Mouse (Mus musculus): ENCODE results near the gene Lrrc36. TPM values are rescaled to one million over a fixed set of nuclear protein-coding genes. Genes with fewer than 3 reads are reported as not detected.

Gene Lrrc36
- polyA plus RNA-seq, 1 experiment from 2014 or later: 0.34 TPM

DNA sequence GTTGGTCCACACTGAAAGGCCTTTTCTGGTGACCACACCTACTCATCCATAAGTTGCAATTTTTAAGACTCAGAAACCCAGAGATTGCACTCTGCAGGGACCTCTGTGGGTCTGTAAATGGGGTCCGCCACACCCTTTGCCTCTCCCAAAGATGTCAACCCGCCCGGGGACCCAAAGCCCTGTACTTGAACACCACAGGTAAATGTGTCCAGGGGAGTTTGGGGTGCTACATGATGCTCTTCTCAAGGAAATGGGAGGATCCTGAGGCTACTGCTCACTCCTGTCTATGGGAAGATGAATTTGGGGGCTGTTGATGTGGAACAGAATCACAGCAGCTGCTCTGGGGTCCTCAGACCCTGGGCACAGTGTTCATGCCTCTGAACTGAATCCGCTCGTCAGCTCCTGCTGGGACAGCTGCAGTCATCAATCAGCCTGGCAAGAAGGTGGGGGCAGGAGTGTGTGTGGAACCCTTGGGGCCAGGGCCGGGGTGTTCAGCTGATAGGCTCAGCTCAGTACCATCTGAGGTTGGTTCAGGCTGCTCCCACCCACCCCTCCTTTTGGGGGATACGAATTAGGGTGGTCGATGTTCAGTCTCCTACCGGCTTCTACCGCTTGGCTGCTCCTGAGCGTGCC lies 57.4 kb downstream of the Lrrc36 start:
- Histone ChIP-seq H3K27ac (no peak overlapping the region), H3K9ac (ENCODE audit: low read depth, low read length) (0 out of 2 replicates have a peak overlapping the region, but pooled peaks have one; percentile 14), H3K9me3 (replicated peaks; ENCODE audit: low read length) (no peaks in the 10 kb centered on the region), H3K36me3 (ENCODE audit: insufficient read depth, low read length) (peaks cover 8% of the 10 kb centered on the region; the same call in 1 of the 2 replicates), H3K4me3 (replicated peaks; ENCODE audit: low read depth, low read length) (peak overlapping the region; percentile 21), H3K27me3 (ENCODE audit: insufficient read depth, low read length) (no peaks in the 10 kb centered on the region), H3K4me1 (replicated peaks; ENCODE audit: insufficient read depth, low read length) (peaks cover 22% of the 10 kb centered on the region), H3K4me2 (ENCODE audit: low read length) (peak overlapping the region; percentile 58)
- 18% methylated on average over 11 of the region's 11 CpGs for WGBS
- no peak for TF ChIP-seq CTCF (IDR thresholded peaks at IDR 0.05; ENCODE audit: low read depth)
- DNase-seq (ENCODE audit: low spot score): no peak
- ATAC-seq (replicated peaks; ENCODE audit: low FRiP score, low read depth): no peak; the same call in 1 of the 2 replicates

DNA sequence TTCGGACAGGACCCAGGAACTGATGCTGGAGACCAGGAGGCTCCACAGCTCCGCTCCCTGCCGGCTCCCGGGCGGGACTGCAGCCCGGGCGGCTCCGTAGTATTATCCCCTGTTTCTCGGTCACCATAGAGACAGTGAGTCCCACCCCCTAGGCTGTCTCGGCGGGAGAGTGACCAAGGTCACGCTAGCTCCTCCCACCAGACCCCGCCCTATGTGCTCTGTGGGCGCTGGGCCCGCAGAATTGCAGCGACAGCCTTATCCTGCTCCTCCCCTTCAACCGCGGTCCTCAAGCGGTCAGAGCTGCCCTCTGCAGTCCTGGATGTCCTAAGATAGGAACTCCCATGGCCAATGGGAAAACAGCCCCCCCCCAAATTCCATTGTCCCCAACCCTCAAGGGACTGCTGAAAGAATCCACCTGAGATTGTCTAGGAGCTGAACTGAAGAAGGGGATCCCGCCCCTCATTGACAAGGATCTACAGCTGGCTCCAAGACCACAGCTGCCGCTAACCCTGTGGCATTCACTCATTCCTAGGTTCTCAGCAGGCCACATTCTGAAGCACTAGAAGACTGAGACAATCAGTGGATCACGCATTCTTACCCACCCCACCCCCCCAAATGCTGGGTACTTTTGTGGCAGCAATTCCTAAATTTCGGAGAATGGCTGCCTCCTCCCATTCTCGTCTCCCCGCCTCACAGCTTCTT lies 58.1 kb downstream of the Lrrc36 start, which contains the start of gene Tppp3:
Tppp3 (minus strand) TSS at position 213 of the 702 bp plus-strand sequence.
- WGBS: 8% methylated on average over 25 of the region's 25 CpGs
- H3K9me3 ChIP-seq (replicated peaks; ENCODE audit: low read length): no peaks in the 10 kb centered on the region
- peak within 1 kb of the TSS; percentile 58 for H3K4me2 ChIP-seq (ENCODE audit: low read length)
- H3K4me3 ChIP-seq (replicated peaks; ENCODE audit: low read depth, low read length): peak within 1 kb of the TSS; percentile 21
- H3K4me1 ChIP-seq (replicated peaks; ENCODE audit: insufficient read depth, low read length): peaks cover 25% of the 10 kb centered on the region
- peak within 1 kb of the TSS; percentile 22; the same call in 1 of the 2 replicates for H3K27ac ChIP-seq
- peaks cover 10% of the 10 kb centered on the region; the same call in 1 of the 2 replicates for H3K36me3 ChIP-seq (ENCODE audit: insufficient read depth, low read length)
- 0 out of 2 replicates have a peak within 1 kb of the TSS, but pooled peaks have one; percentile 14 for H3K9ac ChIP-seq (ENCODE audit: low read depth, low read length)
- DNase-seq (ENCODE audit: low spot score): peak; percentile 98
- H3K27me3 ChIP-seq (ENCODE audit: insufficient read depth, low read length): no peaks in the 10 kb centered on the region
- peak; percentile 75 for TF ChIP-seq CTCF (IDR thresholded peaks at IDR 0.05; ENCODE audit: low read depth)
- peak; percentile 97 for ATAC-seq (replicated peaks; ENCODE audit: low FRiP score, low read depth)

DNA sequence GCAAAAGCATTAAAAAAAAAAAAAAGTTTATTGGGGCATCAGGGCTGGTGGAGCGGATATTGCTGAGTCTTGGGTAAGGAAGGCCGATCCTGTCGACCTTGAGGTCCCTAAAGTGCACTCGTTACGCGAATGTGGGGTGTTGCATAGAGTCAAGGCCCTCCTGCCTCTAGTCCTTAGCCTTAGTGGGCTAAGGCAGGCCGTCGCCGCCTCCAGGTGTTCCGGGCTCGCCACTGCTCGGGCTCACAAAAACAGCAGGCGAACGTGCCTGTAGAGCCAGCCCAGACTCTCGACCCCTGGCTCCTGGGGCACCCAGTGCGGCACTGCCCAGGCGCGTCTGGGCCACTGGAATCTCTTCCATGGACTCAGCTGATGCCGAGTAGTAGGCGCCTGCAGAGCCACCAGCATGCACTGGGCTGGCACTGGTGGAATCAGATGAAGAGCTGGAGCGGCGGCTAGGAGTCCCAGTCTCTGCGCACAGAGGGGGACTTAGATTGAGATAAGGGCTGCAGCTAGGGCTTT lies 59.1 kb downstream of the Lrrc36 start:
- no peaks in the 10 kb centered on the region for H3K27me3 ChIP-seq (ENCODE audit: insufficient read depth, low read length)
- no peaks in the 10 kb centered on the region for H3K9me3 ChIP-seq (replicated peaks; ENCODE audit: low read length)
- no peak overlapping the region for H3K4me2 ChIP-seq (ENCODE audit: low read length)
- H3K4me1 ChIP-seq (replicated peaks; ENCODE audit: insufficient read depth, low read length): peaks cover 29% of the 10 kb centered on the region
- ATAC-seq (replicated peaks; ENCODE audit: low FRiP score, low read depth): no peak
- H3K9ac ChIP-seq (ENCODE audit: low read depth, low read length): no peak overlapping the region
- no peak overlapping the region for H3K4me3 ChIP-seq (replicated peaks; ENCODE audit: low read depth, low read length)
- peaks cover 10% of the 10 kb centered on the region; the same call in 1 of the 2 replicates for H3K36me3 ChIP-seq (ENCODE audit: insufficient read depth, low read length)
- WGBS: 62% methylated on average over 23 of the region's 23 CpGs
- TF ChIP-seq CTCF (IDR thresholded peaks at IDR 0.05; ENCODE audit: low read depth): no peak
- H3K27ac ChIP-seq: no peak overlapping the region
- no peak for DNase-seq (ENCODE audit: low spot score)

DNA sequence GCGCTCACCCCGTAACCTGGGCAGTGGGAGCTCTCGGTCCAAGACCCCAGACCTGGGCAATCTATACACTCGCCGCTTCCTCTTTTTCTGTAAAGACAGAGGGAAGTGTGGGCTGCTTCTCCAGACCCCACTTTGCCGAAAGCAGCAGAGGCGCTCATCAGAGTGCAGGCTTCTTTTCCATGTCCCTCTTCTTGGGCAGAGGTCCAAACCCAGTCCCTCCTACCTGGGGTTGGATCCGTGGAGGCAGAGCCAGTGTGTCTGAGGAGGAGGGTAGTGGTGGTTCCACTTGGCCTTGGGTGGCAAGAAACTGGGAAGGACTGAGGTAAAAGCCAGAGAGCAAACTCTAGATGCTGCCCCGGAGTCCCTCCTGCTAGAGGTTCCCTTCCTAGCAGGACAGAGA lies 59.6 kb downstream of the Lrrc36 start:
- Histone ChIP-seq H3K9ac (ENCODE audit: low read depth, low read length) (no peak overlapping the region), H3K4me3 (replicated peaks; ENCODE audit: low read depth, low read length) (no peak overlapping the region), H3K27me3 (ENCODE audit: insufficient read depth, low read length) (no peaks in the 10 kb centered on the region), H3K36me3 (ENCODE audit: insufficient read depth, low read length) (peaks cover 10% of the 10 kb centered on the region; the same call in 1 of the 2 replicates), H3K4me1 (replicated peaks; ENCODE audit: insufficient read depth, low read length) (peaks cover 29% of the 10 kb centered on the region), H3K4me2 (ENCODE audit: low read length) (no peak overlapping the region), H3K27ac (no peak overlapping the region), H3K9me3 (replicated peaks; ENCODE audit: low read length) (no peaks in the 10 kb centered on the region)
- WGBS: 79% methylated on average over 9 of the region's 9 CpGs
- DNase-seq (ENCODE audit: low spot score) (no peak), ATAC-seq (replicated peaks; ENCODE audit: low FRiP score, low read depth) (no peak)
- no peak for TF ChIP-seq CTCF (IDR thresholded peaks at IDR 0.05; ENCODE audit: low read depth)

DNA sequence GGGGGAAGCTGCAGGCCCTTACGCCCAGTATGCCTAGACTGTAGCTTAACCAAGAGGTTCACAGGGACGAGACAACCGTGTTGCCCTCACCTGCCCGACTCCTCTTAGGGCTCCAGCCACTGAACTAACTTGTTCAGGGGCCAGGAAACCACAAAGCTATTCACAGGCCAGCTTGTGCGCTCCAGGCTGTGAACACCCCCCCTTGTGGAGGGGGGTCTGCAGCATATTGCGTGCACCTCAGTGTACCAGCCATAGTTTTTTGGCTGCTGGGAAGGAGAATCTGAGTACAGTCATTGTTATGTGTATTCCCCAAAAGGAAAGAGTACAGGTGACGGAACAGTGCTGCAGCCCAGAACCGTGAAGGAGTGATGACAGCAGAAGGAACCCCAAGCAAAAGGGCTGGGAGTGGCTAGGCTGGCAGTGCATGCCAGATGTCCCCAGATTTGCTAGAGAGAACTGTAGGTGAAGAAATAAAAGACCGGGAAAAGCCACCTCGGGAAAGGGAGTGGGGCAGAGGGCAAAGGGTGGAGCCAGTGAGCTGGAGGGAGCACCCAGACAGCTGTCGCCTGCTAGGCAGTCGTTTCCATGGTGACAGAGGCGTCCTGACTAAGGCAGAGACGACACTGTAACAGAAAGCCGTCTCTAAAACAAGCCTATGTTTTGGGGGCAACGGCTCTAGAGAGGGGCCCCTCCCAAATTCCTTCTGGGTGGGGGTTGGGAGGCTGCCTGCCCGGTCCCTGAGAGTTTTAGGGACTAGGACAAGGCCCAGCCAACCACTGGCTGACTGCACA lies 60.6 kb downstream of the Lrrc36 start:
- peaks cover 29% of the 10 kb centered on the region for H3K4me1 ChIP-seq (replicated peaks; ENCODE audit: insufficient read depth, low read length)
- peaks cover 16% of the 10 kb centered on the region for H3K36me3 ChIP-seq (ENCODE audit: insufficient read depth, low read length)
- TF ChIP-seq CTCF (IDR thresholded peaks at IDR 0.05; ENCODE audit: low read depth): no peak
- peak overlapping the region; percentile 31; the same call in 1 of the 2 replicates for H3K27ac ChIP-seq
- H3K27me3 ChIP-seq (ENCODE audit: insufficient read depth, low read length): no peaks in the 10 kb centered on the region
- DNase-seq (ENCODE audit: low spot score) (peak; percentile 83), ATAC-seq (replicated peaks; ENCODE audit: low FRiP score, low read depth) (no peak)
- no peak overlapping the region for H3K4me3 ChIP-seq (replicated peaks; ENCODE audit: low read depth, low read length)
- 37% methylated on average over 17 of the region's 17 CpGs for WGBS
- no peaks in the 10 kb centered on the region for H3K9me3 ChIP-seq (replicated peaks; ENCODE audit: low read length)
- H3K9ac ChIP-seq (ENCODE audit: low read depth, low read length): no peak overlapping the region
- peak overlapping the region; percentile 3; the same call in 1 of the 2 replicates for H3K4me2 ChIP-seq (ENCODE audit: low read length)

DNA sequence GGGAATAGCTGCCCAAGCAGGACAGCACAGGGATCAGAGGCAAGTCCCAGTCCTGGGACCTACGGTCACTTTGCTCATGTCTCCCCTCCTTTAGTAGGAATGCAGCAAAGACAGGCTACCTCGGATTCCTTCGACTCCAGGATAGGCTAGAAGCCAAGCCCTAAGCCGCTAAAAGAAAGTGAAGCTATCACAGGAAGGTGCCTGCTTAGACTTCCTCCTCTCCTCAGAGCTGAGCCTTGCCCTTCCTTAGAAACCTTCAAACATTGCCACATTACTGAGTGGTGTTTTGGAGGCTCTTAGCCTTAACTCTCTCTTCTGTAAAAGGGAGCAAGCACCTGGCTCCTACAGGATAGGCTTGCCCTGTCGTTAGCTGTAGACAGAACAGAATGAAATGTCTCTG lies 61.3 kb downstream of the Lrrc36 start:
- Histone ChIP-seq H3K4me1 (replicated peaks; ENCODE audit: insufficient read depth, low read length) (peaks cover 29% of the 10 kb centered on the region), H3K4me3 (replicated peaks; ENCODE audit: low read depth, low read length) (no peak overlapping the region), H3K4me2 (ENCODE audit: low read length) (no peak overlapping the region), H3K27ac (peak overlapping the region; percentile 31), H3K9ac (ENCODE audit: low read depth, low read length) (no peak overlapping the region), H3K27me3 (ENCODE audit: insufficient read depth, low read length) (no peaks in the 10 kb centered on the region), H3K36me3 (ENCODE audit: insufficient read depth, low read length) (peaks cover 16% of the 10 kb centered on the region), H3K9me3 (replicated peaks; ENCODE audit: low read length) (no peaks in the 10 kb centered on the region)
- DNase-seq (ENCODE audit: low spot score) (no peak), ATAC-seq (replicated peaks; ENCODE audit: low FRiP score, low read depth) (no peak)
- no peak for TF ChIP-seq CTCF (IDR thresholded peaks at IDR 0.05; ENCODE audit: low read depth)
- WGBS: 46% methylated on average over 5 of the region's 5 CpGs
